Mouse (Mus musculus): ENCODE data around the gene Zfp781.
"Not testable (repeated sequence)": the region's sequence is repeated elsewhere in the genome, so short reads cannot be mapped to it uniquely, and the experiment has no call there.

Gene Zfp781

GRCm38 (mm10) chr10:81929842-81930743 lies at the start of gene Zfp781:
TSS of gene Zfp781 (minus strand) at chr10:81930480.
- in situ Hi-C loops (cut with MseI, MboI), result not testable (repeated sequence)

- in situ Hi-C loops (cut with MseI, MboI), result not testable (repeated sequence)
These were observed 48.2 kb upstream of the Zfp781 start for GRCm38 (mm10) chr10:81978365-81979003.

- in situ Hi-C loops (cut with MseI, MboI), result not testable (repeated sequence)
These were observed 451 bp upstream of the Zfp781 start for GRCm38 (mm10) chr10:81930744-81931118.

- in situ Hi-C loops (cut with MseI, MboI), result not testable (repeated sequence)
These were observed 66.6 kb downstream of the Zfp781 start, which contains the start of gene Gm32687 for GRCm38 (mm10) chr10:81863409-81864407. TSS of gene Gm32687 (plus strand) at chr10:81863934.
